Mouse (Mus musculus) kidney, adult 2 months (tissue): Measurements from ENCODE around the gene Slc35a5.

Source experiments
- CTCF ChIP-seq: fragments of 200-500 bp; conservative IDR thresholded peaks from 2 replicates; pipeline ENCODE4 v1.5.1; 2011; ENCODE audit warnings: low read depth, mild to moderate bottlenecking, control low read depth, low read length, moderate library complexity, mixed read lengths; ENCODE audit not compliant: insufficient read depth, insufficient read length
- POLR2A ChIP-seq: fragments of 200-500 bp; IDR thresholded peaks from one replicate; pipeline ENCODE4 v1.6.1; 2011; ENCODE audit warnings: low read depth, low read length, control low read depth

DNA sequence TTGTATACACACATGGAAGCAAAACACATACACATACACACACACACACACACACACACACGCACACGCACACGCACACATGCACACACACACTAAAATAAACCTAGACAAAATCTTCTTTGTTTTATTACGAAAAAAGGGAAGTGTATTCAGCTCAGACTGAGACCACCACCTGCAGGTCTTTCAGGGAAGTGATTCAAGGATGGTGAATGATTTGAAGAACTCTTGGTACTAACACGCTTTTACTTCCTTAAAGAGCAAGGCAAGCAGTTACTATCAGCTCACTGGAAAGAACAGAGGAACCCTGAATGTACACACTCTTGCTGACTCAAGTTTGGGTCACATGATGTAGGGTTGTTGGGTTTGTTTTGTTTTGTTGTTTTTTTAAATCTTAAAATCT, 15.9 kb downstream of the Slc35a5 start:
- TF ChIP-seq CTCF (no peak), POLR2A (no peak)
